Mouse (Mus musculus) gastrocnemius, adult 8-10 months (tissue): ENCODE data around the gene Hist1h4j. TPM values are rescaled to one million over a fixed set of nuclear protein-coding genes. Genes with fewer than 3 reads are reported as not detected.
"Not testable (repeated sequence)": the region's sequence is repeated elsewhere in the genome, so short reads cannot be mapped to it uniquely, and the experiment has no call there.

ENCODE experiments used
- DNase-seq, 2 experiments: peaks; one replicate each; pipeline ENCODE4 v3.0.0; 2022; ENCODE audit warnings: low spot score in 2 of 2
- total RNA-seq, 4 experiments: library from RNA; stranded (reverse); gene quantifications; 2 replicates each; pipeline ENCODE4 v1.2.4; 2022

Gene Hist1h4j
- 1 to 10 TPM in 1 of 4 experiments, under 1 TPM in 2, not detected in 1; 0.67 to 1.6 (median 0.90) TPM for total RNA-seq

GRCm38 (mm10) chr13:21734906-21735767 lies at the start of gene Hist1h4j:
Hist1h4j (plus strand) TSS chr13:21735064.
- not testable (repeated sequence) for DNase-seq

GRCm38 (mm10) chr13:21697811-21698210 lies 37.1 kb upstream of the Hist1h4j start, which contains the start of gene Olfr1359:
Olfr1359 (plus strand) TSS chr13:21698111.
- no peak for DNase-seq

GRCm38 (mm10) chr13:21706669-21707068 lies 28.2 kb upstream of the Hist1h4j start:
- no peak for DNase-seq

- peak; percentile 76 to 77 for DNase-seq
Observed at GRCm38 (mm10) chr13:21710031-21710711, 24.7 kb upstream of the Hist1h4j start.

- peak; percentile 46 to 53 for DNase-seq
Observed at GRCm38 (mm10) chr13:21710821-21711525, 23.9 kb upstream of the Hist1h4j start.

- no peak for DNase-seq
Observed at GRCm38 (mm10) chr13:21711698-21712097, 23.2 kb upstream of the Hist1h4j start.

- peak in 1 of 2 experiments; percentile 15 for DNase-seq
Observed at GRCm38 (mm10) chr13:21714725-21715124, 20.1 kb upstream of the Hist1h4j start.

- DNase-seq, result no peak
Observed at GRCm38 (mm10) chr13:21715131-21715863, 19.6 kb upstream of the Hist1h4j start.

- peak; percentile 10 to 15 for DNase-seq
Observed at GRCm38 (mm10) chr13:21715864-21716539, 18.9 kb upstream of the Hist1h4j start, which contains the start of the genes Hist1h2bl and Hist1h2ai. Hist1h2bl (minus strand) TSS chr13:21716143. Hist1h2ai (plus strand) TSS chr13:21716422.

- DNase-seq, result not testable (repeated sequence)
Observed at GRCm38 (mm10) chr13:21716540-21717391, 18.1 kb upstream of the Hist1h4j start.

- peak in 1 of 2 experiments; percentile 15 for DNase-seq
Observed at GRCm38 (mm10) chr13:21717397-21718357, 17.2 kb upstream of the Hist1h4j start, which contains the start of gene Hist1h3h. Hist1h3h (plus strand) TSS chr13:21717659.

GRCm38 (mm10) chr13:21718381-21719080 lies 16.3 kb upstream of the Hist1h4j start:
- no peak for DNase-seq

- not testable (repeated sequence) for DNase-seq
Observed at GRCm38 (mm10) chr13:21721107-21721756, 13.6 kb upstream of the Hist1h4j start.

GRCm38 (mm10) chr13:21721757-21722372 lies 13.0 kb upstream of the Hist1h4j start, which contains the start of gene Hist1h2bm:
Hist1h2bm (plus strand) TSS chr13:21722044.
- DNase-seq, result not testable (repeated sequence)

GRCm38 (mm10) chr13:21722373-21722925 lies 12.4 kb upstream of the Hist1h4j start:
- no peak for DNase-seq
